Mouse (Mus musculus) splenic B cell, adult 2 months (primary cell): Measurements from ENCODE around the gene Patl2.

ENCODE experiments used
- DNase-seq: peaks from one replicate; pipeline ENCODE4 v3.0.0-alpha.2; 2011; ENCODE audit warnings: low read depth, low spot score
- H3K27me3 ChIP-seq: 2 replicates; pipeline ENCODE4 v1.6.1; 2012; ENCODE audit warnings: mild to moderate bottlenecking, low read length, moderate library complexity, mixed read lengths; ENCODE audit not compliant: control insufficient read depth, poor library complexity, insufficient read depth, severe bottlenecking
- H3K36me3 ChIP-seq: 2 replicates; pipeline ENCODE4 v1.6.1; 2012; ENCODE audit warnings: mild to moderate bottlenecking, low read length, moderate library complexity, mixed read lengths; ENCODE audit not compliant: control insufficient read depth, poor library complexity, insufficient read depth, severe bottlenecking

Patl2 gene

GRCm38 (mm10) chr2:122206440-122207107, 20.6 kb upstream of the Patl2 start:
- no peaks in the 10 kb centered on the region for H3K36me3 ChIP-seq
- DNase-seq = no peak

DNA sequence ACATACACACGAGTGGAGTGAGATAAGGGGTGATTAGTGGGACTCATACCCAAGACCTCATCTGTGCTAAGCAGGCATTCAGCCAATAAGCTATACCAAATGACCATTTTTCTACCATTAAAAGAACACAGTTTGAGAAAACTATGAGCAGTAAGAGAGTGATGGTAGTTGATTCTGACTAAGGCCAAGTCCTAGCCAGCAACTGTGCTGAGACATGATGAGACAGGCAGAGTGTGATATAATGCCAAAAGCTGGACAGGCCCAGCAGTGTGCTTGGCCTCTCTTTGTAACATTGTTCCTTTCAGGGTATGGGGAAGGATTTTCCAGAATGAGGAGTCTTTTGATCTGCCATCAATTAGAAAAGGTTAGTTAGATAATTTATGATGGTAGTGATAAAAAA, 15.5 kb upstream of the Patl2 start:
- H3K36me3 ChIP-seq = no peaks in the 10 kb centered on the region
- no peak for DNase-seq
- H3K27me3 ChIP-seq = no peaks in the 10 kb centered on the region

More at GRCm38 (mm10) chr2:122206440-122207107, 20.6 kb upstream of the Patl2 start:
- H3K27me3 ChIP-seq = no peaks in the 10 kb centered on the region

DNA sequence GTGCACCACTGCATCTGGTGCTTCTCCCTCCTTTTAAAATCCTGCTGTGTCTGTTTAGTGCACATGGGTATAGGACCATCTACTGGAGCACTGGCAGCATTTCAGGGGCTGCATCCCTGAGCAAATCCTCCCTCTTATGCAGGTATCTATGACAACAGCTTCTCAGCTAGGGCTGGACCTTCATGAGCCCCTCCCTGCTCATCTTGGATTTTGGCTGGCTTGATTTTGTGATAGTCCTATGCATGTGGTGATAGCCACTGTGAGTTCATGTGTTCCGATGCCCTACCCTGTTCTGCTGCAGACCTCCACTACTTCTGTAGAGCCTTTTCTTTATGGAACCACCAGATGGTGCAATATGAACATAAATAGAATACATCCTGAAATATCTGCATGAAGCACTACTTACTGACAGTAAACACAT, 8.5 kb upstream of the Patl2 start:
- no peaks in the 10 kb centered on the region for H3K27me3 ChIP-seq
- peak; percentile 55 for DNase-seq
- no peaks in the 10 kb centered on the region for H3K36me3 ChIP-seq

DNA sequence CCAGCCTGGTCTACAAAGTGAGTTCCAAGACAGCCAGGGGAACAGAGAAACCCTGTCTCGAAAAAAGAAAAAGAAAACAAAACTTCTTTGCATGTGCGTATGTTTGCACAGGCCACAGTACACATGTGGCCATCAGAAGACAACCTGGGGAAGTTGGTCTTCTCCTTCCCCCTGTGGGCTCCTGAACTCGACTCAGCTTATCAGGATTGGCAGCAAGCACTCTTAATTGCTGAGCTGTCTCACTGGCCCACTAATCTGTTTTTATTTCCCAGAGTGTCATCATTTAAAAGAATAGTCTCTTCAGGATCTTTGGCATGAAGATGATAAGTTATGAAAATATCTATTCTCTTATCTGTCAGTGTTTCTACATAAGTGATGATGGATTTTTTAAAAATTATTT, 5.9 kb upstream of the Patl2 start:
- DNase-seq = no peak
- Histone ChIP-seq H3K27me3 (no peaks in the 10 kb centered on the region), H3K36me3 (no peaks in the 10 kb centered on the region)

DNA sequence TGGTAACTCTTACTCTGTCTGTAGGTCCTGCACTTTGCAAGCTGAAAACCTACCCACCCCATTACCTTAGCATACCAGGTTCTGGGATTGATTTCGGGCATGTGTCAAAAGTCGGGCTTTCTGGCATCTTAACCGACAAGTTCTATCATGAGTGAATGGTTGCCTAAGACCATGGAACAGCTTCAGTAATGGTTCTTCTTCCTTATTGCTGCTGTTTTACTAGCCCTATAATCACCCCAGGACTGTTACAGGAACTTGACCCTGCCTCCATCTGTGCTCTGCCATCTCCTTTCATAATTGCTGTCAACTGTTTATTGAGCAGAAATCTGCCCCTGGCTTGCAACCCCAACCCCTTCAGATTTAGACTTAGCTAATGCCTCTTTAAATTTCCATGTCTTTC, 762 bp upstream of the Patl2 start:
- DNase-seq = no peak
- H3K27me3 ChIP-seq = no peaks in the 10 kb centered on the region
- no peaks in the 10 kb centered on the region for H3K36me3 ChIP-seq

GRCm38 (mm10) chr2:122185086-122185485, 903 bp downstream of the Patl2 start:
- H3K27me3 ChIP-seq = no peaks in the 10 kb centered on the region
- H3K36me3 ChIP-seq = no peaks in the 10 kb centered on the region
- no peak for DNase-seq

- H3K27me3 ChIP-seq = no peaks in the 10 kb centered on the region
- no peaks in the 10 kb centered on the region for H3K36me3 ChIP-seq
- DNase-seq = peak; percentile 43
Observed at GRCm38 (mm10) chr2:122180051-122180822, 5.8 kb downstream of the Patl2 start.

DNA sequence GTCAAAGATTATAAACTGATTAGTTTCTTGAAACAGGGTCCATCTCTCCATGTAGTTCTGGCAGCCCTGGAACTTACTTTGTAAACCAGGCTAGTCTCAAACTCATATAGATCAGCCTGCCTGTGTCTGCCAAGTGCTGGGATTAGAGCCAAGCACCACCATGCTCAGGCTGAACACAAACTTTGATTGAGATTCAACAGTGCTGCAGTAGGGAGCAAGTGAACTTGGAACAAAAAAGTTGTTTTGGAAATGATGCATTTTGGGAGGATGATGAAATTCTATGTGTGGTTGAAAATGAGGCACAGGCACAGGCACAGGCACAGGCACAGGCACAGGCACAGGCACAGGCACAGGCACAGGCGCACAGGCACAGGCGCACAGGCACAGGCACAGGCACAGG, 13.8 kb downstream of the Patl2 start:
- H3K36me3 ChIP-seq = no peaks in the 10 kb centered on the region
- DNase-seq = no peak
- H3K27me3 ChIP-seq = no peaks in the 10 kb centered on the region

- no peaks in the 10 kb centered on the region for H3K27me3 ChIP-seq
- DNase-seq = no peak
- H3K36me3 ChIP-seq = no peaks in the 10 kb centered on the region
Observed at GRCm38 (mm10) chr2:122171292-122171691, 14.7 kb downstream of the Patl2 start.

GRCm38 (mm10) chr2:122164293-122164692, 21.7 kb downstream of the Patl2 start:
- H3K27me3 ChIP-seq = no peaks in the 10 kb centered on the region
- H3K36me3 ChIP-seq = no peaks in the 10 kb centered on the region
- peak; percentile 43 for DNase-seq

GRCm38 (mm10) chr2:122163430-122164195, 22.4 kb downstream of the Patl2 start:
- Histone ChIP-seq H3K27me3 (no peaks in the 10 kb centered on the region), H3K36me3 (no peaks in the 10 kb centered on the region)
- no peak for DNase-seq

DNA sequence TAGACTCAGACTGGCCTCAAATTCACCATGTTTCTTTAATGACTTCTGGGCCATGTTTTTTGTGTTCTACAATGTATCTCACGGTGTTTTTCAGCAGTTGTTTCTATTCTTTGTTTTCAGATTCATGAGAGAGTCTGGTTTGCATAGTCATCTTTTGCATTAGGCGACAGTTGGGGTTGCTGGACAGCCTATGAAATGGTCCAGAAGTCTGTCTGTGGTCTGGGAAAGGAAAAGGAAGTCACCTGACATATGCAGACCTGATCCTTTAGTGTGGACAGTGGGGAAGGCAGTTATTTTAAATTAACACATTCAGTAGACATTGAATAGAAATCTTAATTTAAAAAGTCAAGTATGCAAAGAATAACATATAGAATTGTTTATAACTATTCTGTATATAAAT, 23.5 kb downstream of the Patl2 start:
- H3K27me3 ChIP-seq = no peaks in the 10 kb centered on the region
- no peaks in the 10 kb centered on the region for H3K36me3 ChIP-seq
- DNase-seq = no peak

- DNase-seq = no peak
- Histone ChIP-seq H3K27me3 (no peaks in the 10 kb centered on the region), H3K36me3 (no peaks in the 10 kb centered on the region)
Observed at GRCm38 (mm10) chr2:122161542-122161941, 24.4 kb downstream of the Patl2 start.

- DNase-seq = peak; percentile 86
Observed at GRCm38 (mm10) chr2:122160680-122161079, 25.3 kb downstream of the Patl2 start, which contains the start of gene Trim69. Trim69 (plus strand) TSS chr2:122160700.

GRCm38 (mm10) chr2:122159667-122160066, 26.3 kb downstream of the Patl2 start:
- H3K27me3 ChIP-seq = no peaks in the 10 kb centered on the region
- H3K36me3 ChIP-seq = peaks cover 5% of the 10 kb centered on the region; the same call in 1 of the 2 replicates
- DNase-seq = no peak

More at GRCm38 (mm10) chr2:122160680-122161079, 25.3 kb downstream of the Patl2 start, which contains the start of gene Trim69:
- Histone ChIP-seq H3K27me3 (no peaks in the 10 kb centered on the region), H3K36me3 (no peaks in the 10 kb centered on the region)
